Mouse (Mus musculus): ENCODE measurements around the gene Ubxn7.

The Ubxn7 gene

GRCm38 (mm10) chr16:32436657-32437056 lies 104.6 kb downstream of the Ubxn7 start:
- no peak for DNase-seq

DNA sequence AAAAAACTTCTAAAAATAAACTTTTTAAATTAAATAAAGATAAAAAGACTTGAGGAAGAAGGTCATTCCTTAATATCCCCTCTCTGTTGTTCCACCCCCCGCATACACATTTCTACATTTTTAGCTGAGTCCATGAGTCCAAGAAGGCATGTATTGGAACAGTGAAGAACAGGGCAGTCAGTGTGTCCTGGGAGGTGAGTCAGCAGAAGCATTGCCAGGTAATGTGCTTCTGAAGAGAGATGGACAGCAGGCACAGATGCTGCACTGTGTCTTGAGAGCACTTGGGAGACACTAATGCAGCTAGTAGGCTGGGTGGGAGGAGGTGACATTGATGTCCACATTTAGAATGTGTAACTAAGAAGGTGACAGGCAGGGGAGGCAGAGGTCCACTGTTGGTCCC lies 105.2 kb downstream of the Ubxn7 start:
- DNase-seq = no peak

GRCm38 (mm10) chr16:32441432-32441831 lies 109.4 kb downstream of the Ubxn7 start:
- no peak for DNase-seq

Measured in cerebellum, adult 11 months (tissue).